Mouse (Mus musculus) liver (tissue): ENCODE measurements around the gene Gm45799.

Source experiments
- DNase-seq: peaks from one replicate; pipeline ENCODE4 v3.0.0-alpha.2; 2020; ENCODE audit warnings: mixed read lengths

Gene Gm45799

DNA sequence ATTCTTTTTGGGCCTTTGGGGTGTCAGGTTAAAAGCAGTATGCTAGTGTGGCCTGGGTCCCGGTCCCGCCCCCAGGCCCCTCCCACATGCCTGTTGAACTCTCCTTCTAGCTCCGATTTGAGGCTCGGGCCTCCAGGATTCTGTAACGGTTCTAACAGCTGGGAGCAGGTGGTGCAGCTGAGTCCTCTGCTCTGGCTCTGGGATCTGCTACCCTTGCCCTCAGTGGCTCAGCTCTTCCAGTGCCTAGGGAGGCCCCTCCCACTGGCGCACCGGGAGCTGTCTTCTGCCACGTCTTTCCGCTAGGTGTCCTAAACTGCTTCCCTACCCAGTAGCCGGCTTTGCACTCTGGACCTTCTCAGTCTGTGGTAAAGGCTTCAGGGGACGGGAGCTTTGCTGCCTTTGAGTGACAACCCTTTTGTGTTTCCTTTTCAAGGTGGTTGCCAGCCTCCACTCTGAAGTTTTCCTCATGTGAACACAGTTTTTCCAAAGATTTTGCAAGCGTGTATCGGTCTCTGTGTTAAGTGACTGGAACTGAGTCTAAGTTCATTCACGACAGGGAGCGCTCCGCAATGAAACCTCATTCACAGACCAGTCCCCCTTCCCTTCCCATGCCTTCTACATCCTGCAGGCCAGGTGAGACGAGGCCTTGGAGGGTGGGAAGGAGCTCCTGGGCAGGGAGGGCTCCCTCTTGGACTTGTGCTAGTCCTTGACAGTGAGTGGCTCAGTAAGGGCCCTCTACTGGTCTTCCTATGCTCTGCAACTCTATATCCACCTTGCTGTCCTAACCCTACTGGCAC, 10.5 kb downstream of the Gm45799 start, which contains the start of gene Dnhd1:
TSS of gene Dnhd1 (plus strand) at position 189 of the 797 bp plus-strand sequence.
- peak; percentile 80 for DNase-seq

DNA sequence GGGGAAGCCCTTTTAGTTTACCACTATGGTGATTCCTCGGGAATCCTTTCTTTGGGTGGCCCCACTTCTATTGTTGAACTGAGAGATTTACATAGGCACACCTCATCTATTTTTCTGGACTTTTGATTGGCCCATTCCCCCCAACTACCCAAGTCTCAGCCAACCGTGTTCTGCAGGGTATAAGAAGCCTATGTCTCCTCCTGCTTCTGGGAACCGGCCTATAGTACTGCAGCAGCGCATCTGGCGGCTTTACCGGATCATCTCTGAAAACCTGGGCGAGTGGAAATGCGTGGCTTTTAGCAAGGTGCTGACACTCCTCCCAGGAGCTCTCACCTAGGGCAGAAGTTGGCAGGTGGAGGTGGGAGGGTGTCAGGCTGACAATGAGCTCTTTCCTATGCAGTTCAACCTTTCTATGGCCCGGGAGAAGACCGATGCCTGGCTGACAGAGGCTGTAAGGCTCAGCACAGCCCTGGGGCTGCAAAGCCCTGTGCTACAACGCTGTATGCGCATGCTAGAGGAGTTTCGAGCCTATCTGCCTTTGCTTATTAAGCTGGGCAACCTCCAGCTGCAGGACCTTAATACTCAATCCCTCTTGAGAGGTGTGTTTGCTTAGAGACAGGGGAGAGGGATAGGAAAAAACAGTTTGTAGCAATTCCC, 45.3 kb downstream of the Gm45799 start:
- no peak for DNase-seq

DNA sequence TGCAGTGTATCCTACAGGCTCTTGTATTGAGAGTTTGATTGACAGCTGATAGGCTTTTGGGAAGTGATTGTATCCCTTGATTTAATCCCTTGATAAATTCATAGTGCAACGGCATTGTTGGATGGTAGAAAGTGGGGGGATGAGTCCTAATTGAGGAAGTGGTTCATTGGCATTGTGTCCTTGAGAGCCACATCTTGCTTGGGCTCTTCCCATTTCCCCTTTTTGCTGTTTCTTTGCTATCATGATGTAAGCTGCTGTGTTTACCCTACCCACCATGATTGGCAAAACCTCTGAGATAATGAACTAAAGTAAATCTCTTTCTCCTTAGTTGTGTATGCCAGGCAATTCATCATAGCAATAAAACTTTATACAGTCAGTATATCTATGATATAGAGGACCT, 50.5 kb downstream of the Gm45799 start:
- no peak for DNase-seq

DNA sequence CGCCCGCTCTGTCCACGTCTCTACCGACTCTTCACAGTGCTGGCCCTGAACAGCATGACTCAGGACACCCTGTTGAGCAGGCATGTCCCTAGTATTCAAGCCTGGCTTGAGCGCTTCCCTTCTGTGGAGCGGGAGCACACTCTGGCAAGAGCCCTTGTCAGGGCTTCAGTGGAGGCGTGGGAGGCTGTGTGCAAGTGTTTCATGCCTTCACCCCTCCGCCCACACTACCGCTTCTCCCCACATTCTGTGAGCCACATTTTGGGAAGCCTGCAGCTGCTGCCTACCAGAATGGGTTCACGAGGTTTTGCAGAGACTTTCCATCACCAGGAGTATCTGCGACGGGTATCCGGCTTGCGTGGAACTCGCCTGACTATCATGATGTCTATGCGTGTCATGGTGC, 62.8 kb downstream of the Gm45799 start:
- no peak for DNase-seq

GRCm38 (mm10) chr7:105703816-105704215, 63.5 kb downstream of the Gm45799 start:
- DNase-seq, result no peak

DNA sequence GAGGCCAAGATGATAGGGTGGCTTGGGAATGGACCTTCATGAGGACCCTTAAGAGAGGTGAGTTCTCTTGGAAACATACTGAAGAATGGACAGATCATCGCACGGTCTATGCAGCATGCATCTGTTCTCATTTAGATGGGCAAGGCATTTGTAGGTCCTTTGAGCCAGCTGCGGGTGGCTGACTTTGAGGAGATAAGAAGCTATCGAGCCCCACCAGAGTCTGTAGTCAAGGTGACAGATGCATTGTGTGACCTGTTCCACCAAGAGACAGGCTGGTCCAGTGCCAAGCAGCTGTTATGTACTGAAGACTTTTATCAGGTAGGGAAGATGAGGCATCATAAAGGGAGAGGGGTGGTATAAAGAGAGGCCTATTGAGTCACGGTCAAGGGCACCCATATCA, 68.4 kb downstream of the Gm45799 start:
- DNase-seq, result no peak

DNA sequence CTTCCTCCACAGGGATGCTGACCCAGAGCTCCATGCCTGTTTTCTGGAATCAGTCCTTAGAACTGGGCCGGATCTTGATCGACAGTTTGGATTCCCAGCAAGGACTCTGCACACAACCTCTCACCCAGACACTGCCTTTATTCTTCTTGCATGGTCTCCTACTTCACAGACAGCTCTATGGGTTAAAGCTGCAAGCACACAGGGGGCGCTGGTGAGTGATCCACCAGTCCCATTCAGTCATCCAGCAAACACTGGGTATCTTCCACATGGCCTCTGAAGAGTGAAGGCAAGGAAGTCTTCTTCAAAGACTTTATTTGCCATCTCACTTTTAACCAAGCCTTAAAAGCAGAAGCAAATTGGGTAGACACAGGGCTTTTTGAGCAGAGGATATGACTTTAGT, 75.0 kb downstream of the Gm45799 start:
- DNase-seq, result no peak

GRCm38 (mm10) chr7:105721916-105722315, 81.6 kb downstream of the Gm45799 start:
- DNase-seq, result no peak

- DNase-seq, result peak; percentile 19
Observed at GRCm38 (mm10) chr7:105726144-105726979, 86.0 kb downstream of the Gm45799 start.

GRCm38 (mm10) chr7:105726980-105727325, 86.6 kb downstream of the Gm45799 start:
- no peak for DNase-seq

DNA sequence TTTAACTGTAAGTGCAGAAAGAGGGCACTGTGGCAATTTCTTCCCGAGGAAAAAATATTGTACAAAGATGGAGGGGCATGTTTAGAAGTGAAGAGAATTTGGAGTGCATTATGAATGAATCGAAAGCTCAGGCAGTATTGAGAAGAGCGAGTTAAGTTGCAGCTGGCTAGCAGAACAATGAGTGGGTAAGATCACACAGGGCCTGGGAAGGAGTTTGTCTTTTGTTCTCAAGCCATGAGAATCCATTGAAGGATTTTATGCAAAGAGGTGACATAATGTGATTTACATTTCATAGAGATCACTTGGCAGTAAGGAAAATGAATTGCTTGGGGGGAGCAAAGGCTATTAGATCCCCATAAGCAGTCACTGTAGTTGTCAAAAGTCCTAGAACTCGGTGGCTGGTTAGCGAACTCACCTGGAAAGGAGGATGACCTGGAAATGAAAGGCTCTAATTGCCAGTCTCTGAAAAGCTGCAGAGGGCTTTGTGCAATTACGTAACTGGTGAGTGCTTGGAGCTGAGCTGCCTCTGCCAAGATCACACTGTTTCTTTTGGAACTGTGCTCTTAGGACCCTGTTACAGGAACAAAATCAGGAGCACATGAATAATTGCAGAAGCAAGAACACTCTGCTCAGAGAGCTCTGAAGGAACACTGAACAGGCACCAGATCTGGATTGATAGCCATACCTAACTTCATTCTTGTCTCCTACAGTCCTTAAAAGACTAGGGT, 88.5 kb downstream of the Gm45799 start:
- no peak for DNase-seq

- no peak for DNase-seq
Observed at GRCm38 (mm10) chr7:105733836-105734235, 93.5 kb downstream of the Gm45799 start.
